Mouse (Mus musculus): ENCODE results near the gene Nmrk1. TPM values are rescaled to one million over a fixed set of nuclear protein-coding genes. Genes with fewer than 3 reads are reported as not detected.

Gene Nmrk1
- polyA plus RNA-seq, 1 experiment = 4.0 TPM

- DNase-seq (ENCODE audit: low read depth in 1 of 2, low spot score in 2 of 2) = no peak
- no peaks in the 10 kb centered on the region for H3K36me3 ChIP-seq (ENCODE audit: control insufficient read depth, insufficient read depth, low read length)
- no peak overlapping the region for H3K27ac ChIP-seq (ENCODE audit: insufficient read depth, low read length)
- WGBS = 88% methylated on average over 4 of the region's 4 CpGs
- no peak for TF ChIP-seq POLR2A (IDR thresholded peaks at IDR 0.05; ENCODE audit: low read depth, low read length)
- TF ChIP-seq CTCF (IDR thresholded peaks at IDR 0.05; ENCODE audit: extremely low read depth, insufficient read depth, insufficient read length, insufficient replicate concordance) = no peak
- no peaks in the 10 kb centered on the region for H3K4me1 ChIP-seq (ENCODE audit: control insufficient read depth, insufficient read depth, insufficient read length)
- H3K27me3 ChIP-seq (ENCODE audit: control insufficient read depth, insufficient read depth, low read length) = no peaks in the 10 kb centered on the region
- H3K4me3 ChIP-seq (ENCODE audit: extremely low read depth, insufficient read depth, insufficient read length) = no peak overlapping the region
Observed at GRCm38 (mm10) chr19:18658473-18658872, 26.7 kb downstream of the Nmrk1 start.

- DNase-seq (ENCODE audit: low read depth in 1 of 2, low spot score in 2 of 2) = no peak
- Histone ChIP-seq H3K4me1 (ENCODE audit: control insufficient read depth, insufficient read depth, insufficient read length) (no peaks in the 10 kb centered on the region), H3K27ac (ENCODE audit: insufficient read depth, low read length) (no peak overlapping the region), H3K36me3 (ENCODE audit: control insufficient read depth, insufficient read depth, low read length) (no peaks in the 10 kb centered on the region), H3K27me3 (ENCODE audit: control insufficient read depth, insufficient read depth, low read length) (no peaks in the 10 kb centered on the region), H3K4me3 (ENCODE audit: extremely low read depth, insufficient read depth, insufficient read length) (no peak overlapping the region)
- 60% methylated on average over 1 of the region's 1 CpGs for WGBS
- TF ChIP-seq POLR2A (IDR thresholded peaks at IDR 0.05; ENCODE audit: low read depth, low read length) (no peak), CTCF (IDR thresholded peaks at IDR 0.05; ENCODE audit: extremely low read depth, insufficient read depth, insufficient read length, insufficient replicate concordance) (no peak)
Observed at GRCm38 (mm10) chr19:18659349-18659748, 27.6 kb downstream of the Nmrk1 start.

GRCm38 (mm10) chr19:18660466-18660865 is 28.7 kb downstream of the Nmrk1 start:
- H3K36me3 ChIP-seq (ENCODE audit: control insufficient read depth, insufficient read depth, low read length) = no peaks in the 10 kb centered on the region
- H3K4me3 ChIP-seq (ENCODE audit: extremely low read depth, insufficient read depth, insufficient read length) = no peak overlapping the region
- no peak for DNase-seq (ENCODE audit: low read depth in 1 of 2, low spot score in 2 of 2)
- H3K27ac ChIP-seq (ENCODE audit: insufficient read depth, low read length) = no peak overlapping the region
- no peaks in the 10 kb centered on the region for H3K27me3 ChIP-seq (ENCODE audit: control insufficient read depth, insufficient read depth, low read length)
- 88% methylated on average over 3 of the region's 3 CpGs for WGBS
- no peaks in the 10 kb centered on the region for H3K4me1 ChIP-seq (ENCODE audit: control insufficient read depth, insufficient read depth, insufficient read length)
- TF ChIP-seq POLR2A (IDR thresholded peaks at IDR 0.05; ENCODE audit: low read depth, low read length) (no peak), CTCF (IDR thresholded peaks at IDR 0.05; ENCODE audit: extremely low read depth, insufficient read depth, insufficient read length, insufficient replicate concordance) (no peak)

GRCm38 (mm10) chr19:18661683-18662082 is 29.9 kb downstream of the Nmrk1 start:
- Histone ChIP-seq H3K36me3 (ENCODE audit: control insufficient read depth, insufficient read depth, low read length) (no peaks in the 10 kb centered on the region), H3K27ac (ENCODE audit: insufficient read depth, low read length) (no peak overlapping the region), H3K4me1 (ENCODE audit: control insufficient read depth, insufficient read depth, insufficient read length) (no peaks in the 10 kb centered on the region), H3K4me3 (ENCODE audit: extremely low read depth, insufficient read depth, insufficient read length) (no peak overlapping the region), H3K27me3 (ENCODE audit: control insufficient read depth, insufficient read depth, low read length) (no peaks in the 10 kb centered on the region)
- DNase-seq (ENCODE audit: low read depth in 1 of 2, low spot score in 2 of 2) = no peak
- 33% methylated on average over 1 of the region's 1 CpGs for WGBS
- TF ChIP-seq CTCF (IDR thresholded peaks at IDR 0.05; ENCODE audit: extremely low read depth, insufficient read depth, insufficient read length, insufficient replicate concordance) (no peak), POLR2A (IDR thresholded peaks at IDR 0.05; ENCODE audit: low read depth, low read length) (no peak)

- Histone ChIP-seq H3K4me3 (ENCODE audit: extremely low read depth, insufficient read depth, insufficient read length) (no peak overlapping the region), H3K27ac (ENCODE audit: insufficient read depth, low read length) (no peak overlapping the region), H3K27me3 (ENCODE audit: control insufficient read depth, insufficient read depth, low read length) (no peaks in the 10 kb centered on the region), H3K4me1 (ENCODE audit: control insufficient read depth, insufficient read depth, insufficient read length) (no peaks in the 10 kb centered on the region), H3K36me3 (ENCODE audit: control insufficient read depth, insufficient read depth, low read length) (no peaks in the 10 kb centered on the region)
- TF ChIP-seq CTCF (IDR thresholded peaks at IDR 0.05; ENCODE audit: extremely low read depth, insufficient read depth, insufficient read length, insufficient replicate concordance) (no peak), POLR2A (IDR thresholded peaks at IDR 0.05; ENCODE audit: low read depth, low read length) (no peak)
- WGBS = 42% methylated on average over 2 of the region's 2 CpGs
- DNase-seq (ENCODE audit: low read depth in 1 of 2, low spot score in 2 of 2) = peak in 1 of 2 experiments; percentile 33
Observed at GRCm38 (mm10) chr19:18663904-18664303, 32.2 kb downstream of the Nmrk1 start.

GRCm38 (mm10) chr19:18666966-18667365 is 35.2 kb downstream of the Nmrk1 start:
- 96% methylated on average over 7 of the region's 7 CpGs for WGBS
- Histone ChIP-seq H3K4me3 (ENCODE audit: extremely low read depth, insufficient read depth, insufficient read length) (no peak overlapping the region), H3K27ac (ENCODE audit: insufficient read depth, low read length) (no peak overlapping the region), H3K36me3 (ENCODE audit: control insufficient read depth, insufficient read depth, low read length) (no peaks in the 10 kb centered on the region), H3K4me1 (ENCODE audit: control insufficient read depth, insufficient read depth, insufficient read length) (no peaks in the 10 kb centered on the region), H3K27me3 (ENCODE audit: control insufficient read depth, insufficient read depth, low read length) (no peaks in the 10 kb centered on the region)
- DNase-seq (ENCODE audit: low read depth in 1 of 2, low spot score in 2 of 2) = no peak
- TF ChIP-seq CTCF (IDR thresholded peaks at IDR 0.05; ENCODE audit: extremely low read depth, insufficient read depth, insufficient read length, insufficient replicate concordance) (no peak), POLR2A (IDR thresholded peaks at IDR 0.05; ENCODE audit: low read depth, low read length) (no peak)

GRCm38 (mm10) chr19:18669551-18669950 is 37.8 kb downstream of the Nmrk1 start:
- 95% methylated on average over 7 of the region's 7 CpGs for WGBS
- Histone ChIP-seq H3K36me3 (ENCODE audit: control insufficient read depth, insufficient read depth, low read length) (no peaks in the 10 kb centered on the region), H3K27me3 (ENCODE audit: control insufficient read depth, insufficient read depth, low read length) (no peaks in the 10 kb centered on the region), H3K4me1 (ENCODE audit: control insufficient read depth, insufficient read depth, insufficient read length) (no peaks in the 10 kb centered on the region; the same call in 1 of the 2 replicates), H3K4me3 (ENCODE audit: extremely low read depth, insufficient read depth, insufficient read length) (no peak overlapping the region), H3K27ac (ENCODE audit: insufficient read depth, low read length) (no peak overlapping the region)
- no peak for DNase-seq (ENCODE audit: low read depth in 1 of 2, low spot score in 2 of 2)
- TF ChIP-seq POLR2A (IDR thresholded peaks at IDR 0.05; ENCODE audit: low read depth, low read length) (no peak), CTCF (IDR thresholded peaks at IDR 0.05; ENCODE audit: extremely low read depth, insufficient read depth, insufficient read length, insufficient replicate concordance) (no peak)

All from spleen, adult 2 months (tissue).